Mouse (Mus musculus): ENCODE measurements around the gene Mcat. TPM values are rescaled to one million over a fixed set of nuclear protein-coding genes. Genes with fewer than 3 reads are reported as not detected.
A peak's percentile ranks its signal among the peaks of the same experiment; 100 is the strongest.

Mcat gene
- polyA plus RNA-seq, 1 experiment = 11.0 TPM

DNA sequence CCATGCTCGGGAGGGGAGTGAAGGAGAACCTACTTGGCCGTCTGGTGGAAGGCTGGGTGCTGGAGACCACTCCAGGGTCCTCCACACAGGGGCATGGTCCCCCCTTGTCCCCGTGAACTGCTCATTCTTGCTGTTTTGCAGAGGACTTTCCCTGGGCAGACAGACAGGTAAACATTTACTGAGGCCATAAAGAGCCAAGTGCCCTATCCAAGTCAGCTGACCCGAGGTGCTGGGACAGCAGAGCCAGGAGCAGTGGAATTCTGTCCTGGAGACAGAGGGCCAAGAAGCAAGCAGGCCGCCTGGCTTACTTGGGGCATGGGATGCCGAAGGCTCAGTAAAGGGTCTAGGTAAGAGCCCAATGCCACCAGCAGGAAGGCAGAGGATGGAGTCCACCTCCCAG is 32.9 kb downstream of the Mcat start:
- Histone ChIP-seq H3K4me3 (replicated peaks; ENCODE audit: control insufficient read depth, low read depth, low read length) (no peak overlapping the region), H3K4me1 (ENCODE audit: control insufficient read depth, insufficient read depth, low read length) (peaks cover 3% of the 10 kb centered on the region), H3K27ac (ENCODE audit: control insufficient read depth, insufficient read depth, low read depth, low read length, poor library complexity) (no peak overlapping the region)
- WGBS = 68% methylated on average over 6 of the region's 6 CpGs
- no peak for TF ChIP-seq CTCF (IDR thresholded peaks at IDR 0.05; ENCODE audit: control insufficient read depth, insufficient read depth, low read length)
- no peak for TF ChIP-seq POLR2A (IDR thresholded peaks at IDR 0.05; ENCODE audit: borderline replicate concordance, control insufficient read depth, low read depth, low read length)

DNA sequence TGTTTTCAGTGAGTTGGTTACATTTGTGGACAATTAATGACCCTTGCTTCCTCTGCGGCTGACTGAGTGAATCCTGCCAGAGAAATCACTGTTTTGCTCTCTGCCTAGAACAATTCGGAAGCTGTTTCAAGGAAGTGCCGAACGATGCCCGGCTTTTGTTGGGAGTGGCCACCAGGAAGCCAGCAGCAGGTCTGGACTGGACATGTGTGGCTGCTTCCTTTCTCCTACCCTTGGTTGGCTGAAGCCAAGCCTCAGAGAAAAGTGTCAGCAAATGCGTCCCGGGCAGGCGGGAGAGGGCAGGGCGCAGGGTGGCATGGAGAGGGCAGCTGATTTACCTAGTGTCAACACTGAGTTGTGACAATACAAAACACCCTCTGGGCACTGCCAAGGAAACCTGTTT is 33.4 kb downstream of the Mcat start:
- Histone ChIP-seq H3K4me3 (replicated peaks; ENCODE audit: control insufficient read depth, low read depth, low read length) (no peak overlapping the region), H3K4me1 (ENCODE audit: control insufficient read depth, insufficient read depth, low read length) (peaks cover 3% of the 10 kb centered on the region), H3K27ac (ENCODE audit: control insufficient read depth, insufficient read depth, low read depth, low read length, poor library complexity) (no peak overlapping the region)
- WGBS = 34% methylated on average over 9 of the region's 9 CpGs
- TF ChIP-seq POLR2A (IDR thresholded peaks at IDR 0.05; ENCODE audit: borderline replicate concordance, control insufficient read depth, low read depth, low read length) = no peak
- TF ChIP-seq CTCF (IDR thresholded peaks at IDR 0.05; ENCODE audit: control insufficient read depth, insufficient read depth, low read length) = no peak

DNA sequence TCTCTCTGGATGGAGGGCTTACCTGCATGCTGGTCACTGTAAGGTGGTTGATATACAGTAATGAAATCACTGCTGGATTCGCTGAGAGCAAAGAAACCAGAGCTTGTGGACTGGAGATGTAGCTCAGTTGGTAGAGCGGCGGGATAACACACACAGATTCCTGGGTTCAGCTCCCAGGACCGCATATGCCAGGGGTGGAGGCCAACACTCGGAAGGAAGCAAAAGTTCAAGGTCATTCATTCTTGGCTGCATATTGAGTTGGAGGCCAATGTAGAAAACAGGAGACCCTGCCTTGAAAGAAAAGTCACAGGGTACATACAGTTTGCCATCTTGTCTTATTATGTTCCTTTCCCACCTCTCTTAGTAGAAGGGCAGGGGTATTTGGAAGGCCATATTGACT is 33.8 kb downstream of the Mcat start:
- H3K27ac ChIP-seq (ENCODE audit: control insufficient read depth, insufficient read depth, low read depth, low read length, poor library complexity) = no peak overlapping the region
- H3K4me1 ChIP-seq (ENCODE audit: control insufficient read depth, insufficient read depth, low read length) = peaks cover 1% of the 10 kb centered on the region
- no peak overlapping the region for H3K4me3 ChIP-seq (replicated peaks; ENCODE audit: control insufficient read depth, low read depth, low read length)
- WGBS = 78% methylated on average over 5 of the region's 5 CpGs
- TF ChIP-seq POLR2A (IDR thresholded peaks at IDR 0.05; ENCODE audit: borderline replicate concordance, control insufficient read depth, low read depth, low read length) (no peak), CTCF (IDR thresholded peaks at IDR 0.05; ENCODE audit: control insufficient read depth, insufficient read depth, low read length) (no peak)

DNA sequence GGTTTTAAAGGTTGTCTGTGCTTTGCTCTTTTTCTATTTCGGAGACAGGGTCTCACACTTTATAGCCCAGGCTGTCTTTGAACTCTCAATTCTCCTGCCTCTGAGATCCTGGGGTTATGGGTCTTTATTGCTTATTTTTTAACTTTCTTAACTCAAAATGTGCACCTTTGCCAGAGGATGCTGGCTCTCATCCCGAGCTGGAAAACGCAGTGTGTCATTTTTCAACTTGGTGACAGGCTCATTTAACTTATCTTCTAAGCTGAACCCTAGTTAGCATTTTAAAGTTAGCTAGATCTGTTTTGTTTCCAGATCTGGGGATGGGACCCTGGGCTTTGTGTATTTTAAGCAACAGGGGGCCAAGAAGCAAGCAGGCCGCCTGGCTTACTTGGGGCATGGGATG is 34.7 kb downstream of the Mcat start:
- H3K27ac ChIP-seq (ENCODE audit: control insufficient read depth, insufficient read depth, low read depth, low read length, poor library complexity) = no peak overlapping the region
- peaks cover 1% of the 10 kb centered on the region for H3K4me1 ChIP-seq (ENCODE audit: control insufficient read depth, insufficient read depth, low read length)
- H3K4me3 ChIP-seq (replicated peaks; ENCODE audit: control insufficient read depth, low read depth, low read length) = no peak overlapping the region
- 80% methylated on average over 4 of the region's 4 CpGs for WGBS
- TF ChIP-seq POLR2A (IDR thresholded peaks at IDR 0.05; ENCODE audit: borderline replicate concordance, control insufficient read depth, low read depth, low read length) (no peak), CTCF (IDR thresholded peaks at IDR 0.05; ENCODE audit: control insufficient read depth, insufficient read depth, low read length) (no peak)

DNA sequence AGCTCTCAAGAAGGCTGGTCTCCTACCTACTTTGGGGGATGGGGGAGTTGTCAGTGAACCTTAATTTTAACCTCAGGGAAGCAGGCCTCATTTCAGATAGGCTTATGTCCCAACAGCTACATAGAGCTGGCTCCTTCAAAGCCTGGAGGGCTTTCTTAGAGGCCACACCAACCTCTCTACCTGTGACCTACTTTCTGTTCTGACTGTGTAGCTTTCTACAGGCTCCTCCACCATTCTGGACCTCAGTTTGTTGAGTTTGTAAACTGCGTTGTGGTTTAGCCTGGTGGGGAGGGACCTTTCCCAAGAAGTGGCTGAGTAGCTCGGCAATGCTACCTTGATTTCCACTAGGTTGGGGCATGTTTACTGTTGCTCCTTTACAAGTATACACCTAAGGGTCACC is 35.8 kb downstream of the Mcat start:
- Histone ChIP-seq H3K27ac (ENCODE audit: control insufficient read depth, insufficient read depth, low read depth, low read length, poor library complexity) (no peak overlapping the region), H3K4me3 (replicated peaks; ENCODE audit: control insufficient read depth, low read depth, low read length) (no peak overlapping the region), H3K4me1 (ENCODE audit: control insufficient read depth, insufficient read depth, low read length) (peaks cover 1% of the 10 kb centered on the region)
- 70% methylated on average over 2 of the region's 2 CpGs for WGBS
- TF ChIP-seq CTCF (IDR thresholded peaks at IDR 0.05; ENCODE audit: control insufficient read depth, insufficient read depth, low read length) (no peak), POLR2A (IDR thresholded peaks at IDR 0.05; ENCODE audit: borderline replicate concordance, control insufficient read depth, low read depth, low read length) (no peak)

DNA sequence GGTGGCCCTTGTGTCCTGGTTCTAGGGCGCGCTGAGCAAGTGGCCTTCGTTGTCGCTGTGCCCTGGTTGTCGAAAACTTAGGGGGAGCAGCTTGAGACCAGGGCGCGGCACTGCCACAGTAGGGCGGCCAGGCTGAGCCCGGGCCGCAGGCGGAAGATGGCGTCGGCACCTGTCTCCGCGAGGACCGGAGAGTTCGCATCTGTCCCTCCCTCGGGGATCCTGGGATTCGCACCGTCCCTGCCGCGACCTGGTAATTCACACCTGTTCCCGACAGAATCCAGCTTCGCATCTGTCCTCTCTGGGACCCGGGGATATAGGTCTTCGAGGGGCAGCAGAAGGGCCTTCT is 36.5 kb downstream of the Mcat start:
- Histone ChIP-seq H3K4me1 (ENCODE audit: control insufficient read depth, insufficient read depth, low read length) (peaks cover 1% of the 10 kb centered on the region), H3K4me3 (replicated peaks; ENCODE audit: control insufficient read depth, low read depth, low read length) (peak overlapping the region; percentile 80), H3K27ac (ENCODE audit: control insufficient read depth, insufficient read depth, low read depth, low read length, poor library complexity) (0 out of 2 replicates have a peak overlapping the region, but pooled peaks have one; percentile 17)
- no peak for TF ChIP-seq CTCF (IDR thresholded peaks at IDR 0.05; ENCODE audit: control insufficient read depth, insufficient read depth, low read length)
- TF ChIP-seq POLR2A (IDR thresholded peaks at IDR 0.05; ENCODE audit: borderline replicate concordance, control insufficient read depth, low read depth, low read length) = no peak; the same call in 1 of the 2 replicates
- 5% methylated on average over 26 of the region's 26 CpGs for WGBS

DNA sequence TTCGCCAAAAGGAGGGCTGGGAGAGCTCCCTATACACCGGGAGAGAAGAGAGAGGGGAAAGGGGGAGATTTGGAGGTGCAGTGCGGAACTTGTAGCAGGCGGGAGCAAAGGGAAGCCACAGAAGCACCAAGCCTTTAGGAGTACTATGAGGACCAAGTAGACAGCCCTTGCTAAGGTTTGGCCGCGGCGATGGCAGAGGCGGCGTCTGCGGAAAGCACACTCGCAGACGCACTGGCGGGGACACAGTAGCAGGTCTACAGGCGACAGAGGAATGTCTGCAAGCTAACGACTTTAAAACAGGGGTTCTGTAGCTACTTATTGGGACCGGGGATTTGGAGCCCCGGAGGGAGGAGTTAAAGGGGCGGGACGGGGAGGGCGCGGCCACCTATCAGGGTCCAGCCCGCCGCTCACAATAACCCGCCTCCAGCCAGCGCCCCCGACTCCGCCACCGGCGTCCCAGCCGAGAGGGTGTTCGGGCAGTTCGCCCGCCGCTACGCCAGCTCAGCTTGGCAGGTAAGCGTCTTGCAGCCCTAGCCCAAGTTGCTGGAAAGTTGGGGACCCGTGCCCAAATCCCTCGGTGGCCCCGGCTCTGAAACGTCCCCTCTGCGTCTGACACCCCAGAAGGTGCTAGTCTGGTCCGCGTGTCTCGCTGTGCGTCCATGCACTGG is 37.0 kb downstream of the Mcat start, which contains the start of gene Bik:
Gene Bik, plus strand, starts transcription at position 439 of the 668 bp plus-strand sequence.
- Histone ChIP-seq H3K27ac (ENCODE audit: control insufficient read depth, insufficient read depth, low read depth, low read length, poor library complexity) (peak within 1 kb of the TSS; percentile 17; the same call in 1 of the 2 replicates), H3K4me3 (replicated peaks; ENCODE audit: control insufficient read depth, low read depth, low read length) (peak within 1 kb of the TSS; percentile 80), H3K4me1 (ENCODE audit: control insufficient read depth, insufficient read depth, low read length) (peaks cover 1% of the 10 kb centered on the region)
- TF ChIP-seq POLR2A (IDR thresholded peaks at IDR 0.05; ENCODE audit: borderline replicate concordance, control insufficient read depth, low read depth, low read length) (no peak; the same call in 1 of the 2 replicates), CTCF (IDR thresholded peaks at IDR 0.05; ENCODE audit: control insufficient read depth, insufficient read depth, low read length) (no peak)
- WGBS = under 1% methylated on average over 45 of the region's 45 CpGs

DNA sequence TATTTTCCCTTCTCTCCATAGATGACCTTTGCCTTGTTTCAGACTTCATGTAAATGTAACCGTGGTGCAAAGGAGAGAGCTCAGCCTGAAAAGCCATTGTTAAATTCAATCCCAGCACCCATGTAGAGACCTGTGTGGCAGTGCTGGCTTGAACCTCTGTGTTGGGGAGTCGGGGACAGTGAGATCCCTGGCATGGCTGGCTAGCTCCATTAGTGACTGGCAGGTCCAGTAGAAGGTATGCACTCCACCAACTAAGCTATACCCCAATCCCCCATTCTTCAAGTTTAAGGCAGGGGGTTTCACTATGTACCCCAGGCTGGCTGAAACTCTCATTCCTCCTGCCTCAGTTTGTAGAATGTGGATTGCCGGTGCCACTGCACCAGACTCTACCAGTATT is 39.3 kb downstream of the Mcat start:
- H3K4me1 ChIP-seq (ENCODE audit: control insufficient read depth, insufficient read depth, low read length) = peaks cover 1% of the 10 kb centered on the region
- TF ChIP-seq CTCF (IDR thresholded peaks at IDR 0.05; ENCODE audit: control insufficient read depth, insufficient read depth, low read length) = no peak
- no peak for TF ChIP-seq POLR2A (IDR thresholded peaks at IDR 0.05; ENCODE audit: borderline replicate concordance, control insufficient read depth, low read depth, low read length)
- H3K27ac ChIP-seq (ENCODE audit: control insufficient read depth, insufficient read depth, low read depth, low read length, poor library complexity) = no peak overlapping the region
- no peak overlapping the region for H3K4me3 ChIP-seq (replicated peaks; ENCODE audit: control insufficient read depth, low read depth, low read length)
- 87% methylated on average over 3 of the region's 3 CpGs for WGBS

Data from bone marrow, adult 2 months (tissue).